Comparison of ENCODE assay signal across 8 mouse cellular contexts in the genomic region with DNA sequence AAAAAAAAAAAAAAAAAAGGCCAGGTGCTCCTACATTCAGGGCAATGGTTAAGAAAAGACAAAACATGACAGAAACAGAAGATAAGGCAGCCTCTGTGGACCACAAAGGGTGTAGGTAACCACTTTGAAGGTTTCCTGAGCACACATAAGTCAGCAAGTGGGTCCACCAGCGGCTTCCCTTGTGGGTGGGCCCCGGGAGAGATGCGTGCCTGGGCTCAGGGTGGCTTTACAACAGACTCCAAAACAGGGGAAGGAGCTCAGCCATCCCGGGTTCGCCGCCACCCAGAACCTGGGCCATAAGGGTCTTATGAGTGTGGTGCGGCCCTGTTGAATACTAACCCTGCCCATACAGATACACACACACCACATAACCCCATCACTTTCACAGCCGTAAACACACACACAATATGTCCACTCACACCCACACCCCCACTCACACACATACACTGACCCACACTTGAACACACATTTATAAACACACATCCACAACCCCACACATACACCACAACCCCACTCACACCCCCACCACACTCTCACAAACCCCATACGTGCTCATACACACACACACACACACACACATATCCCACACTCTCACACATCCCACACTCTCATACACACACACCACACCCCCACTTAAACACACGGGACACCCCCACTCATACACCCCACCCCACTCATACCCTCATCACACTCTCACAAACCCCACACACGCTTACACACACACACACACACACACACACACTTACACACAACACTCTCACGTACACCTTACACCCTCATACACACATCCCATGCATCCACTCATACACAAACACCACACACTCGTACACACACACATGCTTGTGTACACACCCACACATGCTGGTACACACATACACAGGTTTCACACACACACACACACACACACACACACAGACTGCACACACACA. TPM values are rescaled to one million over a fixed set of nuclear protein-coding genes. Genes with fewer than 3 reads are reported as not detected.
A peak's percentile ranks its signal among the peaks of the same experiment; 100 is the strongest.
DNase-seq lines count a peak whose midpoint lies in the region; ATAC-seq and TF ChIP-seq lines count a peak whose summit lies in the region.

No protein-coding gene starts in this region.

- no peak for DNase-seq in lung, postnatal 25 days (ENCODE audit: low spot score)
- DNase-seq in forebrain, embryonic 14.5 days (ENCODE audit: low spot score): no peak
- DNase-seq in liver, embryonic 14.5 days (ENCODE audit: low read depth in 3 of 3, low spot score in 3 of 3): no peak
- peak; percentile 22 for DNase-seq in thymus, adult 2 months
- DNase-seq in right cerebral cortex, adult 18-20 months: no peak
- no peak for DNase-seq in lung, postnatal 10 days
- DNase-seq in MN1 (ENCODE audit: low spot score): no peak

- peak overlapping the region; percentile 61 for H3K4me3 ChIP-seq in lung, embryonic 15.5 days
- H3K4me3 ChIP-seq in forebrain, embryonic 14.5 days (ENCODE audit: low read depth, low read length): no peak overlapping the region
- peak overlapping the region; percentile 39 to 99; a peak in 3 of 4 replicates for H3K4me3 ChIP-seq in liver, embryonic 14.5 days (ENCODE audit: insufficient read depth in 1 of 2, low read depth in 2 of 2, low read length in 2 of 2)
- H3K4me3 ChIP-seq in thymus, adult 2 months (ENCODE audit: control insufficient read depth, insufficient read depth, low read length): no peak overlapping the region

- ATAC-seq in lung, embryonic 15.5 days (ENCODE audit: borderline replicate concordance, extremely low read depth, low FRiP score, low TSS enrichment): peak; percentile 62
- peak; percentile 81 for ATAC-seq in forebrain, embryonic 14.5 days
- peak; percentile 43; the same call in 1 of the 2 replicates for ATAC-seq in liver, embryonic 14.5 days (ENCODE audit: insufficient read depth)

- no peak for TF ChIP-seq POLR2A in thymus, adult 2 months (IDR thresholded peaks at IDR 0.05; ENCODE audit: control insufficient read depth, extremely low read depth, insufficient read depth, low read length, poor library complexity)

- WGBS in lung, embryonic 15.5 days: 71% methylated on average over 13 of the region's 13 CpGs
- 78% methylated on average over 13 of the region's 13 CpGs for WGBS in forebrain, embryonic 14.5 days
- WGBS in liver, embryonic 14.5 days (ENCODE audit: insufficient replicate concordance): 63% methylated on average over 13 of the region's 13 CpGs
- WGBS in thymus, adult 2 months: 38% methylated on average over 13 of the region's 13 CpGs

- H3K4me2 ChIP-seq in lung, embryonic 15.5 days: peak overlapping the region; percentile 89
- H3K4me2 ChIP-seq in forebrain, embryonic 14.5 days (ENCODE audit: low read length): peak overlapping the region; percentile 20; the same call in 1 of the 2 replicates
- peak overlapping the region; percentile 34; the same call in 1 of the 2 replicates for H3K4me2 ChIP-seq in liver, embryonic 14.5 days (ENCODE audit: low read depth)

- no peak for TF ChIP-seq CTCF in liver, embryonic 14.5 days (IDR thresholded peaks at IDR 0.05; ENCODE audit: low read depth)
- no peak for TF ChIP-seq CTCF in thymus, adult 2 months (IDR thresholded peaks at IDR 0.05; ENCODE audit: borderline replicate concordance, control insufficient read depth, extremely low read depth, insufficient read depth, low read length, poor library complexity)

- peaks cover 18% of the 10 kb centered on the region for H3K4me1 ChIP-seq in lung, embryonic 15.5 days
- peaks cover 10% of the 10 kb centered on the region for H3K4me1 ChIP-seq in forebrain, embryonic 14.5 days (ENCODE audit: control insufficient read depth, insufficient read depth, low read length)
- H3K4me1 ChIP-seq in liver, embryonic 14.5 days (replicated peaks; ENCODE audit: control insufficient read depth in 2 of 2, insufficient read depth in 2 of 2, low read length in 1 of 2): peaks cover 16 to 22% of the 10 kb centered on the region in 2 experiments
- peaks cover 19% of the 10 kb centered on the region for H3K4me1 ChIP-seq in thymus, adult 2 months (replicated peaks; ENCODE audit: control insufficient read depth, insufficient read depth, low read length)

- no peaks in the 10 kb centered on the region for H3K36me3 ChIP-seq in lung, embryonic 15.5 days
- 0 out of 2 replicates have a peak, but pooled peaks cover 2% of the 10 kb centered on the region for H3K36me3 ChIP-seq in forebrain, embryonic 14.5 days (ENCODE audit: control insufficient read depth, insufficient read depth, low read length)
- H3K36me3 ChIP-seq in liver, embryonic 14.5 days (replicated peaks; ENCODE audit: control insufficient read depth, insufficient read depth, low read depth): peaks cover 4% of the 10 kb centered on the region
- H3K36me3 ChIP-seq in thymus, adult 2 months (ENCODE audit: control insufficient read depth, insufficient read depth, low read length): no peaks in the 10 kb centered on the region

- no peaks in the 10 kb centered on the region for H3K9me3 ChIP-seq in lung, embryonic 15.5 days
- H3K9me3 ChIP-seq in forebrain, embryonic 14.5 days (replicated peaks; ENCODE audit: control insufficient read depth, low read length): no peaks in the 10 kb centered on the region
- no peaks in the 10 kb centered on the region for H3K9me3 ChIP-seq in liver, embryonic 14.5 days (ENCODE audit: control insufficient read depth, low read length)

- H3K27ac ChIP-seq in lung, embryonic 15.5 days: no peak overlapping the region
- no peak overlapping the region for H3K27ac ChIP-seq in forebrain, embryonic 14.5 days (ENCODE audit: low read depth, low read length)
- H3K27ac ChIP-seq in liver, embryonic 14.5 days: no peak overlapping the region
- no peak overlapping the region for H3K27ac ChIP-seq in thymus, adult 2 months (ENCODE audit: control insufficient read depth, insufficient read depth, low read length)

- no peak for TF ChIP-seq EP300 in liver, embryonic 14.5 days (IDR thresholded peaks at IDR 0.05; ENCODE audit: low read depth)

- H3K9ac ChIP-seq in lung, embryonic 15.5 days: no peak overlapping the region
- no peak overlapping the region for H3K9ac ChIP-seq in forebrain, embryonic 14.5 days (ENCODE audit: low read length)
- no peak overlapping the region for H3K9ac ChIP-seq in liver, embryonic 14.5 days (replicated peaks)

- no peaks in the 10 kb centered on the region for H3K27me3 ChIP-seq in lung, embryonic 15.5 days
- no peaks in the 10 kb centered on the region for H3K27me3 ChIP-seq in forebrain, embryonic 14.5 days (replicated peaks; ENCODE audit: control insufficient read depth, insufficient read depth, low read length)
- no peaks in the 10 kb centered on the region for H3K27me3 ChIP-seq in liver, embryonic 14.5 days (ENCODE audit: control insufficient read depth, insufficient read depth, low read length)
- no peaks in the 10 kb centered on the region for H3K27me3 ChIP-seq in thymus, adult 2 months (ENCODE audit: control insufficient read depth, insufficient read depth, low read length)

RNA-seq across cellular contexts. Expression of gene Dnajc11, which starts 0.7 kb away (rescaled TPM):
- polyA plus RNA-seq in lung, embryonic 15.5 days (2015; fragmentation: Nextera tagmentation; extraction: Ambion mirVana): 58.9 and 64.4 TPM in 2 replicates
- 67.9 and 78.9 TPM in 2 replicates for polyA plus RNA-seq in forebrain, embryonic 14.5 days (2014; fragmentation: Nextera tagmentation; extraction: Ambion mirVana)
- polyA plus RNA-seq in liver, embryonic 14.5 days (2012; rRNA removed): 32.9 and 34.4 TPM in 2 replicates
- polyA plus RNA-seq in liver, embryonic 14.5 days (2014; fragmentation: Nextera tagmentation; extraction: Ambion mirVana): 32.9 and 42.2 TPM in 2 replicates
- 61.4 and 67.0 TPM in 2 replicates for polyA plus RNA-seq in thymus, adult 2 months (2012; rRNA removed)

RNA-seq across cellular contexts. Expression of gene Thap3, which starts 56.0 kb away (rescaled TPM):
- 40.7 and 41.1 TPM in 2 replicates for polyA plus RNA-seq in lung, embryonic 15.5 days (2015; fragmentation: Nextera tagmentation; extraction: Ambion mirVana)
- polyA plus RNA-seq in forebrain, embryonic 14.5 days (2014; fragmentation: Nextera tagmentation; extraction: Ambion mirVana): 29.7 and 30.0 TPM in 2 replicates
- polyA plus RNA-seq in liver, embryonic 14.5 days (2012; rRNA removed): 4.8 and 5.0 TPM in 2 replicates
- polyA plus RNA-seq in liver, embryonic 14.5 days (2014; fragmentation: Nextera tagmentation; extraction: Ambion mirVana): 4.5 and 5.2 TPM in 2 replicates
- polyA plus RNA-seq in thymus, adult 2 months (2012; rRNA removed): 71.0 and 72.0 TPM in 2 replicates

Comparison
In these comparisons a context has a peak if more than half of its experiments do, and no peak if none do; other contexts are left out.
1. H3K4me2 ChIP-seq: peak in every context shown above with its lines; median percentile 89 in lung, embryonic 15.5 days; 34 in liver, embryonic 14.5 days; 20 in forebrain, embryonic 14.5 days.
2. H3K4me3 ChIP-seq: peak in lung, embryonic 15.5 days (single experiment) and liver, embryonic 14.5 days (2 of 2); none in forebrain, embryonic 14.5 days (single experiment) and thymus, adult 2 months (single experiment).
3. Peak in every context shown above with its lines, with median percentiles within 50 percentile points of each other: ATAC-seq.